Mouse (Mus musculus): ENCODE results near the gene Gypa. TPM values are rescaled to one million over a fixed set of nuclear protein-coding genes. Genes with fewer than 3 reads are reported as not detected.

Gene Gypa
- polyA plus RNA-seq (2014; fragmentation: Nextera tagmentation; extraction: Ambion mirVana): 6.3 and 14.7 TPM in 2 replicates

DNA sequence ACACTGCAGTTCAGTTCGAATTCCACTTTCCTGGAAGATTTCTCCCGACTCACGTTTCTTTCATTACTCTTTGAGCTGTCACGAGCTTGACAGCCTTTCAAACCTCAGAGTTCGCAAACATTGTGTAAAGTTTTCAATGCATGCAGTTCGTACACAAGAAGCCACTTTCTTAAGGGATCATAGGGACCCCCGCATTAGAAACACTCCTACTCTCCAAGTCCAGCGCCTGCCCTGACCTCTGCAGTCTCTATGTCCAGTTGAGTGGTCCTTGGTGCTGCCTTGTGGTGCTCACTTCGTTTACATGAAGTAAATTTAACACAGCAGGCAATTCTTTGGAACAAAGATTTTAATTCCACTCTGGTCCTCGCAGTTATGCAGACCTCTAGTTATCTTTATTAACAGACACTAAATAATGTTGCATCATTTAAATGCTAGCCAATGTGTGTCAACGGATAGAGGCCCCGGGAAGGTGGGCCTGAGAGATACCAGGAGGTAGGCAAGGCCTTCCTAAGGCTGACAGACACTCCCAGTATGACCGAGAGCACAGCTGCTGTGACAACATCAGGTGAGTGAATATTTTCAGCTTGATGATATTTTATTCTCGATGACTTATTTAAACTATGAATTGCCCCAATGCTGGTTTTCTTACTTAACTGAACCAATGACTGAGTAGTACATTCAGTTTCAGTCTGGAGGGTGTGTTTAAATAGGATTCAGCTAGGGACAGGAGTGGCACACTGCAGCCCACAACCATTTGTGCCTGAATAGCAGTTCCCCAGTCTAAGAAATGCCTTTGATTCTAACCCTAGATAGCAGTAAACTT is at the start of gene Gypa:
Gypa (plus strand) TSS at position 259 of the 823 bp plus-strand sequence.
- Histone ChIP-seq H3K27ac (replicated peaks in 1 of 2; ENCODE audit: control insufficient read depth in 1 of 2, insufficient read depth in 1 of 2, low read depth in 2 of 2, low read length in 2 of 2) (no peak within 1 kb of the TSS), H3K36me3 (ENCODE audit: control insufficient read depth, insufficient read depth, low read length) (no peaks in the 10 kb centered on the region), H3K4me1 (ENCODE audit: control insufficient read depth in 2 of 2, insufficient read depth in 2 of 2, low read length in 2 of 2) (peaks cover 0 to 3% of the 10 kb centered on the region in 2 experiments; a peak in 1 of 4 replicates), H3K27me3 (ENCODE audit: control insufficient read depth, insufficient read depth, low read length) (no peaks in the 10 kb centered on the region), H3K4me2 (ENCODE audit: low read length) (peak within 1 kb of the TSS; percentile 82), H3K9ac (ENCODE audit: low read length) (peak within 1 kb of the TSS; percentile 70), H3K4me3 (ENCODE audit: control insufficient read depth in 1 of 2, insufficient read depth in 1 of 2, low read depth in 1 of 2, low read length in 2 of 2) (peak within 1 kb of the TSS; percentile 47 to 66), H3K9me3 (ENCODE audit: control insufficient read depth, low read length) (no peaks in the 10 kb centered on the region)
- WGBS: 29% methylated on average over 14 of the region's 14 CpGs
- no peak for ATAC-seq (ENCODE audit: insufficient number of reproducible peaks, insufficient read depth, low FRiP score, low read depth)

DNA sequence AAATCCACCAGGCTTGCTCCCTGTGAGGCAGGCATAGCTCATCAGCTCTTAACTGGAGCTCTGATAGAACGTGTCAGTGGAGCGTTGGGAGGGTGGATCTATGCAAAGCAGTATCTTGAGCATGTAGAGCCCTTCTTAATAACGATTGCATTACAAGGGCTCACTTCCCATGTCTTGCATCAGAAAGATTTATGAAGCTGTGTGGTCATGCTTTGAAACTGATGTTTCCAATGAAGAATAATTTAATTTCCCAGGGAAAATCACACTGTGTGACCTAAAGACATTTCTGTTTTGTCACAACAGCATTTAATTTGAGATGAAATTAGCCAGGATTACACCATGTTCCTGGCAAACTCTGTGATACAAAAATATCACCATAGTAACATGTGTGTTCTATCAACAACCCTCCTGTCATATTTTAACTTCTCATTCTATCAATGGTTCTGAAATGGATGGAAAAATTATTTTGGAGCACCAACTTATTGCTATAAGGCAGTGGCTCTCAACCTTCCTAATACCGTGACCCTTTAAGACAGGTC is 49.0 kb upstream of the Gypa start:
- no peaks in the 10 kb centered on the region for H3K36me3 ChIP-seq (ENCODE audit: control insufficient read depth, insufficient read depth, low read length)
- no peak overlapping the region for H3K4me3 ChIP-seq (ENCODE audit: control insufficient read depth in 1 of 2, insufficient read depth in 1 of 2, low read depth in 1 of 2, low read length in 2 of 2)
- no peak for ATAC-seq (ENCODE audit: insufficient number of reproducible peaks, insufficient read depth, low FRiP score, low read depth)
- H3K27me3 ChIP-seq (ENCODE audit: control insufficient read depth, insufficient read depth, low read length): no peaks in the 10 kb centered on the region
- no peaks in the 10 kb centered on the region for H3K9me3 ChIP-seq (ENCODE audit: control insufficient read depth, low read length)
- H3K4me1 ChIP-seq (ENCODE audit: control insufficient read depth in 2 of 2, insufficient read depth in 2 of 2, low read length in 2 of 2): no peaks in the 10 kb centered on the region
- no peak overlapping the region for H3K27ac ChIP-seq (replicated peaks in 1 of 2; ENCODE audit: control insufficient read depth in 1 of 2, insufficient read depth in 1 of 2, low read depth in 2 of 2, low read length in 2 of 2)
- WGBS: 60% methylated on average over 4 of the region's 4 CpGs
- H3K4me2 ChIP-seq (ENCODE audit: low read length): no peak overlapping the region
- H3K9ac ChIP-seq (ENCODE audit: low read length): no peak overlapping the region

DNA sequence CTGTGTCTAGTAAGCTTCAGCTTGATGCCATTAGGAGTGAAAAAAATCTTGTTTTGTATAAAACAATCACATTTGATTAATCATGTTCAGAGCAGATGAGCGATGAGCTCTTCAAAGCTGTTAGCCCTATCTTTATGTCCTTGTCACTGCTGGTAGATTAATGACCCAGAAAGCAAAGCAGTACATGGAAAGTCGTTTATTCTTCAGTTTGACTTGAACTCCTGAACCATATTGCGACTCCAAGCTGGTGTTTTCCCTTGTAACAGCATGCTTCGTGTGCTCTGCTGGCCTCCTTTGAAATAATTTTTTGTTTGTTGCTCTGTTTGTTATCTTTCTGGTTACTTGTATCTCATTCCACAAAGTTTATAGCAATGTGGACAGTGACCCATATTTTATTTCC is 46.4 kb upstream of the Gypa start:
- H3K9me3 ChIP-seq (ENCODE audit: control insufficient read depth, low read length): no peaks in the 10 kb centered on the region
- no peak overlapping the region for H3K27ac ChIP-seq (replicated peaks in 1 of 2; ENCODE audit: control insufficient read depth in 1 of 2, insufficient read depth in 1 of 2, low read depth in 2 of 2, low read length in 2 of 2)
- no peaks in the 10 kb centered on the region for H3K27me3 ChIP-seq (ENCODE audit: control insufficient read depth, insufficient read depth, low read length)
- H3K9ac ChIP-seq (ENCODE audit: low read length): no peak overlapping the region
- ATAC-seq (ENCODE audit: insufficient number of reproducible peaks, insufficient read depth, low FRiP score, low read depth): no peak
- 78% methylated on average over 4 of the region's 4 CpGs for WGBS
- no peak overlapping the region for H3K4me2 ChIP-seq (ENCODE audit: low read length)
- H3K4me3 ChIP-seq (ENCODE audit: control insufficient read depth in 1 of 2, insufficient read depth in 1 of 2, low read depth in 1 of 2, low read length in 2 of 2): no peak overlapping the region
- H3K4me1 ChIP-seq (ENCODE audit: control insufficient read depth in 2 of 2, insufficient read depth in 2 of 2, low read length in 2 of 2): no peaks in the 10 kb centered on the region
- H3K36me3 ChIP-seq (ENCODE audit: control insufficient read depth, insufficient read depth, low read length): no peaks in the 10 kb centered on the region

DNA sequence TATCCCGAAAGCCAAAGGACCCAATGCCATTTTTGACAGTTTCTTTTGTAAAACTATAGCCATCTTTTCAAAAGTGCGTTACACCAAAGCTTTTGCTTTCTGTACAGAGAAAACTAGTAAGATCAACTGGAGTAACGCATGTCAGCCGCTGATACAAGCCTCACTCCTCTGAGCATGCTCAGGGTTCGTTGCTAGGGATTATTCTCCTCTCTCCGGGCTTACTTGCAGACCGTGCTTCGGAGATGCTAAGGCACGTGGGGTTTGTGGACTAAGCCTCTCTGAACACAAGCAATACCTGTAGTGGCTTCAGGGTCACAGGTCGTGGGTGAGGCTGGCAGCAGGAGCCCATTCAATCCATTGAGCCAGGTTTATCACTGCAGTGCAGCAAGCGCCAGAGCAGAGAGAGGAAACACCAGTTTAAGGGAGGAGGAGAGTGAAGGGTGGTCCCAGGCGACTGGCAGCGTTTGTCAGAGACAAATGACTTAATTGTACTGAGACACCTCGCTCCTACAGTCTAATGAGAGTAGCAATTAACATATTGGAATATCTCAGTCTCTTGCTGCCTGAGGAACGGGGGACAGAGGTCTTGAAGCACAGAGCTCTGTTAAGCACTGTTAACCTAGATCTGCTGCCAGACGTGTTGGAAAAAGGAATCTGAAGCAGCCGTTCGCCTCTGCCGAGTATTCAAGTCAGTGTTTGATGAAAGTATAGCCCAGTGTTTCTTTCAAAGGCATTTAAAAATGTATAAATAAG is 41.5 kb upstream of the Gypa start:
- 63% methylated on average over 19 of the region's 19 CpGs for WGBS
- Histone ChIP-seq H3K4me3 (ENCODE audit: control insufficient read depth in 1 of 2, insufficient read depth in 1 of 2, low read depth in 1 of 2, low read length in 2 of 2) (no peak overlapping the region), H3K27ac (replicated peaks in 1 of 2; ENCODE audit: control insufficient read depth in 1 of 2, insufficient read depth in 1 of 2, low read depth in 2 of 2, low read length in 2 of 2) (no peak overlapping the region), H3K36me3 (ENCODE audit: control insufficient read depth, insufficient read depth, low read length) (no peaks in the 10 kb centered on the region), H3K27me3 (ENCODE audit: control insufficient read depth, insufficient read depth, low read length) (no peaks in the 10 kb centered on the region), H3K9ac (ENCODE audit: low read length) (no peak overlapping the region), H3K4me1 (ENCODE audit: control insufficient read depth in 2 of 2, insufficient read depth in 2 of 2, low read length in 2 of 2) (no peaks in the 10 kb centered on the region), H3K9me3 (ENCODE audit: control insufficient read depth, low read length) (no peaks in the 10 kb centered on the region), H3K4me2 (ENCODE audit: low read length) (no peak overlapping the region)
- no peak for ATAC-seq (ENCODE audit: insufficient number of reproducible peaks, insufficient read depth, low FRiP score, low read depth)

DNA sequence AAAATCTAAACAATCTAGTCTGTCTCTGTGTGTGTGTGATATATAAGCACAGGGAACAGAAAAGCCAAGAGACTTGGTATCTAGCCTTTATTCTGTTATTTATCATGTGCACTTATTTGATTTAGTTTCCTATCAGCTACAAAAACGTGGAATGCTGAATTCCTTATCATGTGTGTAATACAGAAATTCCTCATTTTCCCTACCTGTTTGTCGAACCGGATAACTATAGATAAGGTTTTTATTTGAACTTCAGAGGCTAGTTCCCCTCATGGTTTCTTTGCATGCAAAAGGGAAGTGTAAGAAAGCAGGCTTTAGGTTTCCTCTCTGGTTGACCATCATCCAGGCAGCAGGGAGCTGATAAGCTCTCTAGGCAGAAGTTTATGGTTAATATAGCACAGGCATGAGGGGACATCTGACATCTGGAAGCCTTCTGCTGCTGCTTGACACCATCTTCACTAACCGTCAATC is 30.1 kb upstream of the Gypa start:
- H3K4me3 ChIP-seq (ENCODE audit: control insufficient read depth in 1 of 2, insufficient read depth in 1 of 2, low read depth in 1 of 2, low read length in 2 of 2): no peak overlapping the region
- H3K4me1 ChIP-seq (ENCODE audit: control insufficient read depth in 2 of 2, insufficient read depth in 2 of 2, low read length in 2 of 2): no peaks in the 10 kb centered on the region
- no peaks in the 10 kb centered on the region for H3K36me3 ChIP-seq (ENCODE audit: control insufficient read depth, insufficient read depth, low read length)
- no peak overlapping the region for H3K9ac ChIP-seq (ENCODE audit: low read length)
- no peak overlapping the region for H3K4me2 ChIP-seq (ENCODE audit: low read length)
- no peak overlapping the region for H3K27ac ChIP-seq (replicated peaks in 1 of 2; ENCODE audit: control insufficient read depth in 1 of 2, insufficient read depth in 1 of 2, low read depth in 2 of 2, low read length in 2 of 2)
- H3K27me3 ChIP-seq (ENCODE audit: control insufficient read depth, insufficient read depth, low read length): no peaks in the 10 kb centered on the region
- WGBS: 36% methylated on average over 4 of the region's 4 CpGs
- ATAC-seq (ENCODE audit: insufficient number of reproducible peaks, insufficient read depth, low FRiP score, low read depth): no peak
- H3K9me3 ChIP-seq (ENCODE audit: control insufficient read depth, low read length): no peaks in the 10 kb centered on the region

GRCm38 (mm10) chr8:80474971-80475370 is 18.6 kb upstream of the Gypa start:
- H3K4me2 ChIP-seq (ENCODE audit: low read length): no peak overlapping the region
- 0 out of 4 replicates have a peak, but pooled peaks cover 0 to 3% of the 10 kb centered on the region in 2 experiments for H3K4me1 ChIP-seq (ENCODE audit: control insufficient read depth in 2 of 2, insufficient read depth in 2 of 2, low read length in 2 of 2)
- 32% methylated on average over 7 of the region's 7 CpGs for WGBS
- H3K9me3 ChIP-seq (ENCODE audit: control insufficient read depth, low read length): peaks cover 3% of the 10 kb centered on the region; the same call in 1 of the 2 replicates
- H3K27me3 ChIP-seq (ENCODE audit: control insufficient read depth, insufficient read depth, low read length): no peaks in the 10 kb centered on the region
- no peak overlapping the region for H3K27ac ChIP-seq (replicated peaks in 1 of 2; ENCODE audit: control insufficient read depth in 1 of 2, insufficient read depth in 1 of 2, low read depth in 2 of 2, low read length in 2 of 2)
- H3K36me3 ChIP-seq (ENCODE audit: control insufficient read depth, insufficient read depth, low read length): no peaks in the 10 kb centered on the region
- H3K9ac ChIP-seq (ENCODE audit: low read length): no peak overlapping the region
- no peak overlapping the region for H3K4me3 ChIP-seq (ENCODE audit: control insufficient read depth in 1 of 2, insufficient read depth in 1 of 2, low read depth in 1 of 2, low read length in 2 of 2)
- no peak for ATAC-seq (ENCODE audit: insufficient number of reproducible peaks, insufficient read depth, low FRiP score, low read depth)

GRCm38 (mm10) chr8:80478156-80478555 is 15.4 kb upstream of the Gypa start:
- WGBS: 66% methylated on average over 5 of the region's 5 CpGs
- Histone ChIP-seq H3K36me3 (ENCODE audit: control insufficient read depth, insufficient read depth, low read length) (no peaks in the 10 kb centered on the region), H3K9ac (ENCODE audit: low read length) (no peak overlapping the region), H3K4me3 (ENCODE audit: control insufficient read depth in 1 of 2, insufficient read depth in 1 of 2, low read depth in 1 of 2, low read length in 2 of 2) (no peak overlapping the region), H3K4me1 (ENCODE audit: control insufficient read depth in 2 of 2, insufficient read depth in 2 of 2, low read length in 2 of 2) (peaks cover 0 to 3% of the 10 kb centered on the region in 2 experiments; a peak in 1 of 4 replicates), H3K4me2 (ENCODE audit: low read length) (no peak overlapping the region), H3K27me3 (ENCODE audit: control insufficient read depth, insufficient read depth, low read length) (no peaks in the 10 kb centered on the region), H3K9me3 (ENCODE audit: control insufficient read depth, low read length) (no peaks in the 10 kb centered on the region), H3K27ac (replicated peaks in 1 of 2; ENCODE audit: control insufficient read depth in 1 of 2, insufficient read depth in 1 of 2, low read depth in 2 of 2, low read length in 2 of 2) (no peak overlapping the region)
- no peak for ATAC-seq (ENCODE audit: insufficient number of reproducible peaks, insufficient read depth, low FRiP score, low read depth)
